Mouse (Mus musculus) neural tube, embryonic 11.5 days (tissue): ENCODE data around the gene Satb2. TPM values are rescaled to one million over a fixed set of nuclear protein-coding genes. Genes with fewer than 3 reads are reported as not detected.

ENCODE experiments used
- ATAC-seq: fragments of 200-750 bp; cut with Nextera tagmentation; 2 replicates; pipeline ENCODE4 v1.8.0; 2017; ENCODE audit warnings: moderate number of reproducible peaks, mild to moderate bottlenecking, moderate TSS enrichment, moderate library complexity; ENCODE audit not compliant: insufficient read depth, low FRiP score, low TSS enrichment
- DNase-seq: peaks from one replicate; pipeline ENCODE4 v3.0.0-alpha.2; 2015; ENCODE audit warnings: low spot score
- H3K27ac ChIP-seq: fragments of 300-500 bp; sonication (generic); 2 replicates; pipeline ENCODE4 v1.5.1; 2014; ENCODE audit warnings: low read depth, mild to moderate bottlenecking, low read length
- H3K27me3 ChIP-seq: fragments of 300-500 bp; sonication (generic); 2 replicates; pipeline ENCODE4 v1.6.1; 2014; ENCODE audit warnings: mild to moderate bottlenecking, low read length, mixed read lengths; ENCODE audit not compliant: control insufficient read depth, insufficient read depth
- H3K36me3 ChIP-seq: fragments of 300-500 bp; sonication (generic); 2 replicates; pipeline ENCODE4 v1.6.1; 2014; ENCODE audit warnings: mild to moderate bottlenecking, low read length, moderate library complexity, mixed read lengths; ENCODE audit not compliant: control insufficient read depth, insufficient read depth
- H3K4me1 ChIP-seq: fragments of 300-500 bp; sonication (generic); 2 replicates; pipeline ENCODE4 v1.6.1; 2014; ENCODE audit warnings: low read length, mixed read lengths; ENCODE audit not compliant: control insufficient read depth, insufficient read depth
- H3K4me2 ChIP-seq: fragments of 300-500 bp; sonication (generic); 2 replicates; pipeline ENCODE4 v1.6.1; 2014; ENCODE audit warnings: low read depth, mild to moderate bottlenecking, moderate library complexity
- H3K4me3 ChIP-seq: fragments of 300-500 bp; sonication (generic); 2 replicates; pipeline ENCODE4 v1.5.1; 2014; ENCODE audit warnings: low read depth, low read length
- H3K9ac ChIP-seq: fragments of 300-500 bp; sonication (generic); 2 replicates; pipeline ENCODE4 v1.6.1; 2014; ENCODE audit warnings: mild to moderate bottlenecking, low read length
- H3K9me3 ChIP-seq: fragments of 300-500 bp; sonication (generic); 2 replicates; pipeline ENCODE4 v1.6.1; 2016; ENCODE audit warnings: low read length; ENCODE audit not compliant: control insufficient read depth
- WGBS: fragments of 180-500 bp; shearing (Covaris S2); extraction: QIAGEN DNeasy Blood & Tissue Kit; methylation state at CpG from one replicate; pipeline ENCODE4 v1.1.7; 2014; 5-methylcytosine and 5-hydroxymethylcytosine counted together
- microRNA-seq: library from miRNA; unstranded; fragments of <30 nt; microRNA quantifications from one replicate; pipeline ENCODE4, GENCODE M21; 2016
- polyA plus RNA-seq: library from polyadenylated mRNA; unstranded; fragments of >200 nt; fragmentation: Nextera tagmentation; extraction: Ambion mirVana; gene quantifications from 2 replicates; pipeline ENCODE4 v1.2.1, GENCODE M21; 2014

Satb2 gene
- polyA plus RNA-seq, 1 experiment from 2014 or later = 1.5 TPM

DNA sequence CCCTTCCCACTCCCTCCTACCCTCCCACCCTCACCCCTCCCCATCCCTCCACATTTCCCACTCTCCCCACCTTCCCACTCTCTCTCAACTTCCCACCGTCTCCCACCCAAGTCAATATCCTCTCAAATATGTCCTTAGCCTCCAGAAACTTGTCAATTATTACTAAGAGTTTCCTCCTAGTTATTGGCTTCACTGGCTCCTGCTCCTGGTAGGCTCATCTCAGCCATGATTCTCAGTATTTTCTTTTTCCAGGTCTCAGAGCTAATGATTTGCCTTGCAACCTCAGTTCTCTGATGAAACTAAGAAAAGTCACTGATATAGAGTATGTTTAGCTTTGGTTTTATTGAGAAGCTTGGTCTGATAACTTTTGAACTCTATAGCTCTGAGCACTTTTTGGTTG lies 214.2 kb downstream of the Satb2 start:
- ATAC-seq (no peak), DNase-seq (no peak)
- 76% methylated on average over 1 of the region's 1 CpGs for WGBS
- no peak overlapping the region for H3K4me2 ChIP-seq
- H3K4me3 ChIP-seq = no peak overlapping the region
- H3K27ac ChIP-seq = no peak overlapping the region
- no peaks in the 10 kb centered on the region for H3K27me3 ChIP-seq
- H3K4me1 ChIP-seq = no peaks in the 10 kb centered on the region
- H3K36me3 ChIP-seq = no peaks in the 10 kb centered on the region
- no peaks in the 10 kb centered on the region for H3K9me3 ChIP-seq
- H3K9ac ChIP-seq = no peak overlapping the region

DNA sequence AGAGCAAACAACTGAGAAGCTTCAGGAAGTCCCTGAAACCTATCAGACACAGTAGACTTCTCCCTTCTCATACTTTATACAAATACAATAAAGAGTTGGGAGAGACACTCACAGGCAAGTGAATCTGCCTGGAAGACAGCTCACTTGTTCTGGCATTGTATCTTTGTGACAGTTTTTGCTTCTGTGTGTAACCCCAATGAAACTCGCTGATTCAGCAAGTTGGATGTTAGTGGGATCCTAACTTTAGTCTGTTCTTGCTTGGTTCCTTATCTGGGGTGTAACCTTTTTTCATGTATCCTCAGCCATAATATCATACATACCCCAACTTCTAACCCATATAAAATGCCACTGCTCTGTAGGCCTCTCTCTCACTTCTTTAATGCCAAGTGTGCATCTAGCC lies 216.9 kb downstream of the Satb2 start:
- no peaks in the 10 kb centered on the region for H3K9me3 ChIP-seq
- DNase-seq (no peak), ATAC-seq (no peak)
- H3K27ac ChIP-seq = no peak overlapping the region
- H3K9ac ChIP-seq = no peak overlapping the region
- H3K4me1 ChIP-seq = no peaks in the 10 kb centered on the region
- 85% methylated on average over 1 of the region's 1 CpGs for WGBS
- H3K4me2 ChIP-seq = no peak overlapping the region
- no peak overlapping the region for H3K4me3 ChIP-seq
- no peaks in the 10 kb centered on the region for H3K36me3 ChIP-seq
- H3K27me3 ChIP-seq = no peaks in the 10 kb centered on the region

GRCm38 (mm10) chr1:56753283-56753682 lies 225.2 kb downstream of the Satb2 start:
- WGBS = 50% methylated on average over 1 of the region's 1 CpGs
- no peaks in the 10 kb centered on the region for H3K4me1 ChIP-seq

DNA sequence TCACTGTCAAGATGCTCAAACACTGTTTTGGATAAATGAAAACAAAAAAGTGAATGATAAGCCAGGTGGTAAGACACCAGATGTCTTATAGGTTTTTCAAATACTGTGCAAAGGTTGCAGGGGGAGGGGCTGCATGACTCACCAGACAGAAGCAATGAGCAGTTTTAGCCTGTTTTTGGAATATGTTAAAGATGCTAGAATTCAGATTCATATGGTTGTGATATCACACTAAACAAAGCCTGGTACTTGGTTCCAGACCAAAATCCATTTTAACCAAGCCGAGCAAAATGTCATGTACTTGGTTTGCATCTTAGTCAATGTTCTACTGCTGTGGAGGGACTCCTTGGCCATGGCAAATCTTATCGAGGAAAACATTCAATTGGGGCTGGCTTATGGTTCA lies 227.8 kb downstream of the Satb2 start:
- Histone ChIP-seq H3K9me3 (no peaks in the 10 kb centered on the region), H3K27ac (no peak overlapping the region), H3K4me3 (no peak overlapping the region), H3K4me1 (no peaks in the 10 kb centered on the region), H3K36me3 (no peaks in the 10 kb centered on the region), H3K4me2 (no peak overlapping the region), H3K9ac (no peak overlapping the region), H3K27me3 (no peaks in the 10 kb centered on the region)
- DNase-seq = no peak
- 93% methylated on average over 2 of the region's 2 CpGs for WGBS
- ATAC-seq = no peak

More at GRCm38 (mm10) chr1:56753283-56753682, 225.2 kb downstream of the Satb2 start:
- Histone ChIP-seq H3K27me3 (no peaks in the 10 kb centered on the region), H3K9ac (no peak overlapping the region), H3K9me3 (no peaks in the 10 kb centered on the region), H3K4me2 (no peak overlapping the region), H3K27ac (no peak overlapping the region), H3K4me3 (no peak overlapping the region), H3K36me3 (no peaks in the 10 kb centered on the region)
- no peak for DNase-seq
- no peak for ATAC-seq

- no peak for ATAC-seq
- DNase-seq = no peak
Measured at GRCm38 (mm10) chr1:56749629-56750311, 228.7 kb downstream of the Satb2 start.

DNA sequence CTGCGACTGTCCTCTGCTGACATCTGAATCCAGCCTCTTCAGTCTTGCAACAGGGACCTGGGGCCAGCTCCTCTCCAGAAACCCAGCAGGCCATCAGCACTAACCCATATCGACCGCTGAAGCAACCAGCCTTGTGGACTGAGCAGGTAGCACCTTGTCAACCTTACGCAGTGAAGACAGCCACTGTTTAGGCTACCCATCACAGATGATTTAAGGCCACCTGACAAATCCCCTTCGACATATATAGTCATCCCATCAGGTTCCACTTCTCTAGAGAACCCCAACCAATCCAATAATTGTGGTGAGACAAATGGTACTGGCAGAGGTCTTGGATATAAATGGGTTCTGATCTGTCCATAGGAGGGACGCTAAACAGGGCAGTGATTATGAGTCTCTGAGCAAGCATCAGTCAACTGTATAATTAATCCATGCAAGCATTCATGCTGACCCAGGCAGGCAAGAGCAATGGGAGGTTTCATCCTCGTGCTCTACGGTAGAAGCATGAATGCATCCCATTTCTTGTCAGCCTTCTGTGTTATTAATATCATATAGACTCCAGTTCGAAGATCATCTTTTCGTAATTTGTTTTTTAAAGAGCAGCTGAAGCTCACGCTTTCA lies 229.5 kb downstream of the Satb2 start:
- Histone ChIP-seq H3K36me3 (no peaks in the 10 kb centered on the region), H3K4me1 (no peaks in the 10 kb centered on the region), H3K4me2 (no peak overlapping the region), H3K27me3 (no peaks in the 10 kb centered on the region), H3K9me3 (no peaks in the 10 kb centered on the region), H3K9ac (no peak overlapping the region), H3K27ac (no peak overlapping the region), H3K4me3 (no peak overlapping the region)
- WGBS = 90% methylated on average over 11 of the region's 11 CpGs
- DNase-seq (no peak), ATAC-seq (no peak)

More at GRCm38 (mm10) chr1:56749629-56750311, 228.7 kb downstream of the Satb2 start:
- Histone ChIP-seq H3K4me2 (no peak overlapping the region), H3K9ac (no peak overlapping the region), H3K36me3 (no peaks in the 10 kb centered on the region), H3K27ac (no peak overlapping the region), H3K4me1 (no peaks in the 10 kb centered on the region), H3K27me3 (no peaks in the 10 kb centered on the region), H3K9me3 (no peaks in the 10 kb centered on the region), H3K4me3 (no peak overlapping the region)
- WGBS = 87% methylated on average over 16 of the region's 16 CpGs

Small RNA genes lying within 50 kb of the gene (microRNA-seq; reads per million reads assigned to microRNA genes)
- gene Gm23943 = not detected
